Mouse (Mus musculus) heart, adult 2 months (tissue): Measurements from ENCODE around the gene Tmem130. TPM values are rescaled to one million over a fixed set of nuclear protein-coding genes. Genes with fewer than 3 reads are reported as not detected.

Source experiments
- DNase-seq, 2 experiments: peaks; one replicate each; pipeline ENCODE4 v3.0.0; 2021
- H3K27ac ChIP-seq: fragments of 200-600 bp; 2 replicates; pipeline ENCODE4 v1.8.1; 2022
- H3K27me3 ChIP-seq: fragments of 200-500 bp; 2 replicates; pipeline ENCODE4 v1.6.1; 2012; ENCODE audit warnings: mild to moderate bottlenecking, low read length, inconsistent platforms, mixed read lengths; ENCODE audit not compliant: control insufficient read depth, insufficient read depth
- H3K36me3 ChIP-seq: fragments of 200-500 bp; 2 replicates; pipeline ENCODE4 v1.6.1; 2012; ENCODE audit warnings: low read length, inconsistent platforms; ENCODE audit not compliant: control insufficient read depth, insufficient read depth
- H3K4me1 ChIP-seq: fragments of 200-500 bp; 2 replicates; pipeline ENCODE4 v1.6.1; 2011; ENCODE audit warnings: low read length; ENCODE audit not compliant: control insufficient read depth, insufficient read depth
- H3K4me3 ChIP-seq: fragments of 200-600 bp; 2 replicates; pipeline ENCODE4 v1.8.1; 2022
- H3K79me2 ChIP-seq: fragments of 200-500 bp; replicated peaks from 2 replicates; pipeline ENCODE4 v1.6.1; 2012; ENCODE audit warnings: mild to moderate bottlenecking, inconsistent platforms, low read length, moderate library complexity, mixed read lengths; ENCODE audit not compliant: control insufficient read depth, insufficient read depth
- H3K9ac ChIP-seq: fragments of 200-500 bp; 2 replicates; pipeline ENCODE4 v1.6.1; 2012; ENCODE audit warnings: low read depth, mild to moderate bottlenecking, control low read depth, inconsistent platforms, low read length, mixed read lengths
- CTCF ChIP-seq: fragments of 200-600 bp; IDR thresholded peaks from 2 replicates; pipeline ENCODE4 v1.8.1; 2022; ENCODE audit warnings: antibody characterized with exemption, mild to moderate bottlenecking, moderate library complexity
- EP300 ChIP-seq: fragments of 200-500 bp; IDR thresholded peaks from 2 replicates; pipeline ENCODE4 v1.6.1; 2011; ENCODE audit warnings: low read depth, low read length, control low read depth; ENCODE audit not compliant: insufficient read depth
- POLR2A ChIP-seq: fragments of 200-500 bp; IDR thresholded peaks from 2 replicates; pipeline ENCODE4 v1.6.1; 2011; ENCODE audit warnings: mild to moderate bottlenecking, low read depth, low read length, control low read depth; ENCODE audit not compliant: insufficient read depth
- WGBS: fragments of 180-500 bp; shearing (Covaris S2); methylation state at CpG from one replicate; pipeline ENCODE4 v1.1.7; 2018; 5-methylcytosine and 5-hydroxymethylcytosine counted together
- intact Hi-C: fragments of 180-260 bp; cut with DNase I; formaldehyde crosslinking; loops from one replicate; pipeline ENCODE4 v1.15.1; 2025
- long read RNA-seq: library from polyadenylated mRNA; stranded (forward); transcript quantifications from one replicate; pipeline ENCODE4 v2.0.0, GENCODE M21; 2021
- polyA plus RNA-seq: library from polyadenylated mRNA; depleted of rRNA; stranded (reverse); fragments of >200 nt; gene quantifications from 2 replicates; pipeline ENCODE4 v1.2.3, GENCODE M21; 2012; rRNA removed
- total RNA-seq, 2 experiments: library from RNA; stranded (reverse); gene quantifications; 2 replicates each; pipeline ENCODE4 v1.2.3; 2021

The Tmem130 gene
- under 1 TPM; 0.21 to 0.27 TPM for total RNA-seq
- 0.29 and 0.35 TPM in 2 replicates for polyA plus RNA-seq
- long read RNA-seq, partial matches to known transcripts, result 1 of 1 reads
- long read RNA-seq, other reads (novel, unspliced or antisense), result 0 of 1 reads

DNA sequence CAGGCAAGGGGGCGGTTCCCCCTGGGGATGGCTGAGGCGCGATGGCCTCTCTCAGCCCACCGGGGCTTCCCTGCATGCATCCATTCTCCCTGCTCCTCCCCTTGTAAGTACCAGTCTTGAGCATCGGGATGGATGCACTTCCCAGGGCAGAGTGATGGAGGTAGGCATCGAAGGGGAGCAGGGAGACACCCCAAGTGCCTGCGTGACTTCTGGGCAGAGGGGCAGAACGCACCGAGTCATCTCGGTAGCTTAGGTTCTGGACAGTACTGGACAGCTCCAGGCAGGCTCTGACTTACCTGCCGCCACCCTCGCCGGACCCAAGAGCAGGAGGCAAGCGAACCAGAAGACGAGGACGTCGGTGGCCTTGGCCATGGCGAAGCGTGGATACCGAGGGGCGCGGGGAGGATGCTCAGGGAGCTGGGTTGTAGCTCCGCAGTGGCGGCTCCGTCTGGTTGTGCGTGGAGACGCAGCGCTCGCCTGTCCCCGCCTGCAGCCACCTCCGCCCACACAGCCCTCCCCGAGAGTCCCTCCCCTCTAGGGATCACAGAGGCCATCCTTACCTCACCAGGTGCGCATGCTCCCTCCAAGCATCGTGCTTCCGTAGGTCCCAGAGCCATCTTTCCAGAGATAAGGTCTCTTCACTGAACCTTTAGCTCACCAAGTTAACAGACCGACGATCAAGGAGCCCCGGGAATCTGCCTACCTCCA is at the start of gene Tmem130:
TSS of gene Tmem130 (minus strand) at position 658 of the 708 bp plus-strand sequence.
- Histone ChIP-seq H3K4me1 (no peaks in the 10 kb centered on the region), H3K27ac (no peak within 1 kb of the TSS), H3K27me3 (peaks cover 7% of the 10 kb centered on the region), H3K4me3 (no peak within 1 kb of the TSS), H3K79me2 (no peaks in the 10 kb centered on the region), H3K9ac (no peak within 1 kb of the TSS), H3K36me3 (no peaks in the 10 kb centered on the region)
- 2% methylated on average over 38 of the region's 38 CpGs for WGBS
- intact Hi-C loops, result no loop called here
- TF ChIP-seq CTCF (no peak), POLR2A (no peak), EP300 (no peak)
- DNase-seq, result no peak

DNA sequence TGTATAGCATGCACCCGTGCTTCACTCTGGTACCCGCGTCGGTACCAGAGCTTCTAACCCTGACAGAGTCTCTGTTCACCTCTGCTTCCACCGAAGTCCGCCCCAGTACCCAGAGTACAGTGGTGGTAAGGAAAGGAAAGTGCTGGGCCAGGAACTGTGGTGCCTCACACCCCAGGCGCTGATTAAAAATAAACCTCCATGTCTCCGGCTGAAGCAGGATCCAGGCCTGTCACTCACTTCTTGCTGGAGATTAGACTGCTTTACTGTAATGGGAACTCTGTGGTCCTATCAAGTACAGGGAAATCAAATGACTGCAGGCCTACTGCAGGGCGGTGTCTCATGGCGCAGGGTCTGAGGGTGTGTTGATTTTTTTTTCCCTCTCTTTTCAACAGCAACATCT is 45.3 kb upstream of the Tmem130 start:
- Histone ChIP-seq H3K27me3 (no peaks in the 10 kb centered on the region), H3K4me3 (no peak overlapping the region), H3K27ac (no peak overlapping the region), H3K79me2 (no peaks in the 10 kb centered on the region), H3K9ac (no peak overlapping the region), H3K36me3 (no peaks in the 10 kb centered on the region), H3K4me1 (peaks cover 1% of the 10 kb centered on the region; the same call in 1 of the 2 replicates)
- DNase-seq, result no peak
- intact Hi-C loops, result no loop called here
- WGBS, result 75% methylated on average over 10 of the region's 10 CpGs
- no peak for TF ChIP-seq POLR2A
- TF ChIP-seq EP300, result no peak
- no peak for TF ChIP-seq CTCF

DNA sequence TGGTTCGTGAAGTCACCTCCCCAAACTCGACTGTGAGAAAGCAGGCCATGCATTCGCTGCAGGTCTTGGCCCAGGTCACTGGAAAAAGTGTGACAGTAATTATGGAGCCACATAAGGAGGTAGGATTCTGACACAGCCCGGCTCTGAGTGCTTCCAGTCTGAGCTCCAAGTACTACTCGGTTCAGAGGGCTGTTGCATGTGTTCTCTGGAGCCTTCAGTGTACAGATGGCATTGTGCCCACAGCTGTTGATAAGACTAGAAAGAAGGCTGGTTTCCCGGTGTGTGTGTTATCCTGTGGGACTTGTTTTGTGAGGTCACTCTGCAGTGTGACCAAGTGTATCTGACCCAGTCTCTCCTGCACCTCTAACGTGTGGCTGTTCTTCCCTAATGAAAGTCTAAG is 42.6 kb upstream of the Tmem130 start:
- H3K79me2 ChIP-seq, result no peaks in the 10 kb centered on the region
- peaks cover 1% of the 10 kb centered on the region; the same call in 1 of the 2 replicates for H3K4me1 ChIP-seq
- no peaks in the 10 kb centered on the region for H3K36me3 ChIP-seq
- no peaks in the 10 kb centered on the region for H3K27me3 ChIP-seq
- 36% methylated on average over 7 of the region's 7 CpGs for WGBS
- peak in 1 of 2 experiments; percentile 33 for DNase-seq
- H3K9ac ChIP-seq, result no peak overlapping the region
- no peak for TF ChIP-seq CTCF
- no peak for TF ChIP-seq EP300
- TF ChIP-seq POLR2A, result no peak
- intact Hi-C loops, result no loop called here
- no peak overlapping the region for H3K4me3 ChIP-seq
- no peak overlapping the region for H3K27ac ChIP-seq

DNA sequence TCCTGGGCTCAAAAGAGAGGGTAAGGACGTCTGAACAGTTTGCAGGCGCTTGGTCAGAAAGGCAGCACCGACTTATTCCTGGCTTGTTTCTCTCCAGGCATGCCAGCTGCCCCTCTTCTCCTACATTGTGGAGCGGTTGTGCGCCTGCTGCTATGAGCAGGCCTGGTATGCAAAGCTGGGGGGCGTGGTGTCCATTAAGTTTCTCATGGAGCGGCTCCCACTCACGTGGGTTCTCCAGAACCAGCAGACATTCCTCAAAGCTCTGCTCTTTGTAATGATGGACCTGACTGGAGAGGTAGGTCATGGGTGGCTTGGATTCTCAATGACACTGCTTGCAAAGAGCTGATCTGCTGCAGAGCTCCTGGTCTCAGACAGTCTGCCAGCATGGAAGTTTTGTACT is 41.4 kb upstream of the Tmem130 start:
- intact Hi-C loops, result no loop called here
- Histone ChIP-seq H3K9ac (no peak overlapping the region), H3K4me1 (peaks cover 1% of the 10 kb centered on the region; the same call in 1 of the 2 replicates), H3K27me3 (no peaks in the 10 kb centered on the region), H3K36me3 (no peaks in the 10 kb centered on the region), H3K79me2 (no peaks in the 10 kb centered on the region), H3K4me3 (no peak overlapping the region), H3K27ac (no peak overlapping the region)
- no peak for DNase-seq
- no peak for TF ChIP-seq POLR2A
- no peak for TF ChIP-seq EP300
- TF ChIP-seq CTCF, result no peak
- WGBS, result 93% methylated on average over 8 of the region's 8 CpGs

DNA sequence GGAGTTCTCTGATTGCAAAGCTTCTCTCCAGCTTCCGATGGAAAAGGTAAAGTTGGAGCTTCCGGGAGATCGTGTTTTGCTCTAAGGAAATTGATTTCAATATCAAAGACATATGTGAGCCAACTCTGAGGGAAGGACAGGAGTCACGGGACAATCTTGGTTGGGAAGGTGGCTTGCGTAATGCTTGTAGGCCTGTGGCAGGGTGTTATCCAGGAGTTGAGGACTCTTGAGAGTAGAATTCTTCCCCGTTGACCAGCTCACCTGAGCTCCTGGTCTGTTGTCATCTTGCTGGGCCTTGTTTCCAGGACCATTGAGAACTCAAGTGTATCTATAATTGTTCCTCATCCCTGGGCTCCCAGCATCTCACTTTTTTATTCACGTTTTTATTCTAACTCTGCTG is 35.5 kb upstream of the Tmem130 start:
- Histone ChIP-seq H3K4me1 (no peaks in the 10 kb centered on the region), H3K27ac (no peak overlapping the region), H3K36me3 (no peaks in the 10 kb centered on the region), H3K4me3 (no peak overlapping the region), H3K27me3 (no peaks in the 10 kb centered on the region), H3K9ac (no peak overlapping the region), H3K79me2 (no peaks in the 10 kb centered on the region)
- no peak for DNase-seq
- TF ChIP-seq POLR2A (no peak), CTCF (no peak), EP300 (no peak)
- intact Hi-C loops, result loop anchor here (5.0 kb wide), 1 partner anchor 80 kb away; no protein-coding TSS in a partner anchor
- WGBS, result 94% methylated on average over 7 of the region's 7 CpGs

DNA sequence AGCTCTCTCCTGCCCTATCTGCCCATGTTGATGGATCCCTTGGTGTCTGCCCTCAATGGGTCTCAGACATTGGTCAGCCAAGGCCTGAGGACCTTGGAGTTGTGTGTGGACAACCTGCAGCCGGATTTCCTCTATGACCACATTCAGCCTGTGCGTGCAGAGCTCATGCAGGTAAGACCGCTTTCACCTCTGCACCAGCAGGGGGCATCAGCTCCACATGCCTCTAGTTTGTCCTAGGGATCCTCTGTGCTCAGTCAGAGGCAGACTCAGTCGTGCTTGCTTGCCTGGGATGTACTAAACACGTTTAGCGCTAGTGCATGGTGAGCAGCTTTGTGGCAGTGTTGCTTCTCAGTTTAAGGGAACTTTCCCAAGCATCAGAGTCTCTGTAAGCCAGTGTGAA is 33.1 kb upstream of the Tmem130 start:
- 70% methylated on average over 6 of the region's 6 CpGs for WGBS
- H3K4me3 ChIP-seq, result no peak overlapping the region
- peak; percentile 14 to 33 for DNase-seq
- no peak overlapping the region for H3K27ac ChIP-seq
- no peaks in the 10 kb centered on the region for H3K4me1 ChIP-seq
- H3K27me3 ChIP-seq, result no peaks in the 10 kb centered on the region
- no peak overlapping the region for H3K9ac ChIP-seq
- no peaks in the 10 kb centered on the region for H3K36me3 ChIP-seq
- no peaks in the 10 kb centered on the region for H3K79me2 ChIP-seq
- TF ChIP-seq EP300 (no peak), POLR2A (no peak), CTCF (peak; percentile 76)
- intact Hi-C loops, result loop anchor here (1.0 to 5.0 kb wide), 3 partner anchors 83 to 274 kb away; no protein-coding TSS in a partner anchor
